Mouse (Mus musculus) heart, embryonic 13.5 days (tissue): ENCODE results near the gene Iqcn. TPM values are rescaled to one million over a fixed set of nuclear protein-coding genes. Genes with fewer than 3 reads are reported as not detected.

Experiments
- ATAC-seq: fragments of 200-750 bp; cut with Nextera tagmentation; 2 replicates; pipeline ENCODE4 v1.8.0; 2017; ENCODE audit warnings: moderate TSS enrichment; ENCODE audit not compliant: insufficient number of reproducible peaks, low FRiP score, low TSS enrichment; ENCODE audit errors: extremely low read depth
- H3K27ac ChIP-seq: fragments of 300-500 bp; sonication (generic); replicated peaks from 2 replicates; pipeline ENCODE4 v1.5.1; 2015; ENCODE audit warnings: moderate library complexity, mild to moderate bottlenecking, inconsistent platforms
- H3K27me3 ChIP-seq: fragments of 300-500 bp; sonication (generic); replicated peaks from 2 replicates; pipeline ENCODE4 v1.6.1; 2015; ENCODE audit warnings: mild to moderate bottlenecking, inconsistent platforms
- H3K36me3 ChIP-seq: fragments of 300-500 bp; sonication (generic); 2 replicates; pipeline ENCODE4 v1.6.1; 2015; ENCODE audit warnings: mild to moderate bottlenecking, inconsistent platforms
- H3K4me1 ChIP-seq: fragments of 300-500 bp; sonication (generic); 2 replicates; pipeline ENCODE4 v1.6.1; 2015; ENCODE audit warnings: inconsistent platforms
- H3K4me2 ChIP-seq: fragments of 300-500 bp; sonication (generic); 2 replicates; pipeline ENCODE4 v1.6.1; 2015; ENCODE audit warnings: inconsistent platforms, mild to moderate bottlenecking, moderate library complexity
- H3K4me3 ChIP-seq: fragments of 300-500 bp; sonication (generic); 2 replicates; pipeline ENCODE4 v1.5.1; 2015; ENCODE audit warnings: moderate library complexity, mild to moderate bottlenecking, inconsistent platforms
- H3K9ac ChIP-seq: fragments of 300-500 bp; sonication (generic); 2 replicates; pipeline ENCODE4 v1.6.1; 2015; ENCODE audit warnings: inconsistent platforms, mild to moderate bottlenecking, moderate library complexity
- H3K9me3 ChIP-seq: fragments of 300-500 bp; sonication (generic); 2 replicates; pipeline ENCODE4 v1.6.1; 2016; ENCODE audit warnings: inconsistent platforms
- WGBS: fragments of 180-500 bp; shearing (Covaris S2); methylation state at CpG from one replicate; pipeline ENCODE4 v1.1.7; 2015; ENCODE audit warnings: mixed read lengths; 5-methylcytosine and 5-hydroxymethylcytosine counted together
- polyA plus RNA-seq: library from polyadenylated mRNA; unstranded; fragments of >200 nt; fragmentation: Nextera tagmentation; extraction: Ambion mirVana; gene quantifications from 2 replicates; pipeline ENCODE4 v1.2.1, GENCODE M21; 2015

Iqcn gene
- polyA plus RNA-seq, 1 experiment from 2014 or later, result not detected

GRCm38 (mm10) chr8:70752000-70752764 is 48.9 kb downstream of the Iqcn start:
- Histone ChIP-seq H3K36me3 (peaks cover 13% of the 10 kb centered on the region), H3K4me2 (peak overlapping the region; percentile 98), H3K27me3 (peaks cover 37% of the 10 kb centered on the region), H3K4me3 (no peak overlapping the region), H3K9me3 (no peaks in the 10 kb centered on the region), H3K27ac (peak overlapping the region; percentile 86), H3K4me1 (peaks cover 31% of the 10 kb centered on the region), H3K9ac (no peak overlapping the region)
- no peak for ATAC-seq
- 27% methylated on average over 11 of the region's 11 CpGs for WGBS

- Histone ChIP-seq H3K9ac (peak overlapping the region; percentile 66), H3K4me1 (peaks cover 31% of the 10 kb centered on the region), H3K9me3 (no peaks in the 10 kb centered on the region), H3K27me3 (peaks cover 28% of the 10 kb centered on the region), H3K36me3 (peaks cover 23% of the 10 kb centered on the region), H3K27ac (peak overlapping the region; percentile 86), H3K4me2 (peak overlapping the region; percentile 98), H3K4me3 (peak overlapping the region; percentile 34)
- no peak for ATAC-seq
- WGBS, result 13% methylated on average over 21 of the region's 21 CpGs
These were observed 49.9 kb downstream of the Iqcn start for GRCm38 (mm10) chr8:70753151-70753550.

- no peaks in the 10 kb centered on the region for H3K9me3 ChIP-seq
- peaks cover 39% of the 10 kb centered on the region for H3K4me1 ChIP-seq
- H3K4me2 ChIP-seq, result peak within 1 kb of the TSS; percentile 98
- peak within 1 kb of the TSS; percentile 70 for H3K4me3 ChIP-seq
- ATAC-seq, result peak; percentile 93
- H3K36me3 ChIP-seq, result peaks cover 30% of the 10 kb centered on the region
- H3K27ac ChIP-seq, result peak within 1 kb of the TSS; percentile 86
- 8% methylated on average over 37 of the region's 37 CpGs for WGBS
- H3K27me3 ChIP-seq, result peaks cover 16% of the 10 kb centered on the region
- peak within 1 kb of the TSS; percentile 89 for H3K9ac ChIP-seq
These were observed 51.0 kb downstream of the Iqcn start, which contains the start of gene Rab3a for GRCm38 (mm10) chr8:70754043-70754870. Rab3a (plus strand) TSS chr8:70754679.

GRCm38 (mm10) chr8:70754871-70755660 is 51.8 kb downstream of the Iqcn start:
- Histone ChIP-seq H3K9me3 (no peaks in the 10 kb centered on the region), H3K4me2 (peak overlapping the region; percentile 98), H3K4me1 (peaks cover 47% of the 10 kb centered on the region), H3K27me3 (peaks cover 8% of the 10 kb centered on the region), H3K4me3 (peak overlapping the region; percentile 70), H3K27ac (peak overlapping the region; percentile 51; the same call in 1 of the 2 replicates), H3K9ac (peak overlapping the region; percentile 89), H3K36me3 (peaks cover 30% of the 10 kb centered on the region)
- ATAC-seq, result no peak
- WGBS, result 14% methylated on average over 50 of the region's 50 CpGs

- ATAC-seq, result no peak
- Histone ChIP-seq H3K36me3 (peaks cover 30% of the 10 kb centered on the region), H3K27me3 (peaks cover under 1% of the 10 kb centered on the region; the same call in 1 of the 2 replicates), H3K27ac (no peak overlapping the region), H3K4me3 (peak overlapping the region; percentile 70), H3K4me2 (peak overlapping the region; percentile 98), H3K4me1 (peaks cover 51% of the 10 kb centered on the region), H3K9ac (peak overlapping the region; percentile 89; the same call in 1 of the 2 replicates), H3K9me3 (no peaks in the 10 kb centered on the region)
- WGBS, result 81% methylated on average over 24 of the region's 24 CpGs
These were observed 52.6 kb downstream of the Iqcn start for GRCm38 (mm10) chr8:70755661-70756475.

- ATAC-seq, result no peak
- no peaks in the 10 kb centered on the region for H3K27me3 ChIP-seq
- peaks cover 56% of the 10 kb centered on the region for H3K4me1 ChIP-seq
- peaks cover 30% of the 10 kb centered on the region for H3K36me3 ChIP-seq
- H3K4me2 ChIP-seq, result no peak overlapping the region
- no peak overlapping the region for H3K27ac ChIP-seq
- H3K9me3 ChIP-seq, result no peaks in the 10 kb centered on the region
- WGBS, result 88% methylated on average over 6 of the region's 6 CpGs
- no peak overlapping the region for H3K4me3 ChIP-seq
- H3K9ac ChIP-seq, result no peak overlapping the region
These were observed 53.3 kb downstream of the Iqcn start for GRCm38 (mm10) chr8:70756476-70757040.

GRCm38 (mm10) chr8:70757523-70758307 is 54.5 kb downstream of the Iqcn start:
- Histone ChIP-seq H3K27me3 (no peaks in the 10 kb centered on the region), H3K4me3 (no peak overlapping the region), H3K4me2 (no peak overlapping the region), H3K4me1 (peaks cover 52% of the 10 kb centered on the region), H3K36me3 (peaks cover 30% of the 10 kb centered on the region), H3K9ac (no peak overlapping the region; the same call in none of the 2 replicates), H3K27ac (no peak overlapping the region), H3K9me3 (no peaks in the 10 kb centered on the region)
- no peak for ATAC-seq
- WGBS, result 71% methylated on average over 22 of the region's 22 CpGs

- peaks cover 46% of the 10 kb centered on the region for H3K4me1 ChIP-seq
- no peak overlapping the region; the same call in 1 of the 2 replicates for H3K9ac ChIP-seq
- no peaks in the 10 kb centered on the region for H3K27me3 ChIP-seq
These were observed 55.0 kb downstream of the Iqcn start for GRCm38 (mm10) chr8:70758308-70758615.

GRCm38 (mm10) chr8:70758616-70759561 is 55.6 kb downstream of the Iqcn start:
- Histone ChIP-seq H3K36me3 (peaks cover 37% of the 10 kb centered on the region), H3K9me3 (no peaks in the 10 kb centered on the region), H3K4me1 (peaks cover 40% of the 10 kb centered on the region), H3K4me2 (peak overlapping the region; percentile 96), H3K27me3 (no peaks in the 10 kb centered on the region), H3K4me3 (0 out of 2 replicates have a peak overlapping the region, but pooled peaks have one; percentile 73), H3K27ac (no peak overlapping the region), H3K9ac (no peak overlapping the region)
- WGBS, result 68% methylated on average over 19 of the region's 19 CpGs
- ATAC-seq, result no peak

More at GRCm38 (mm10) chr8:70758308-70758615, 55.0 kb downstream of the Iqcn start:
- H3K4me3 ChIP-seq, result no peak overlapping the region
- peaks cover 33% of the 10 kb centered on the region for H3K36me3 ChIP-seq
- no peaks in the 10 kb centered on the region for H3K9me3 ChIP-seq
- 89% methylated on average over 7 of the region's 7 CpGs for WGBS
- H3K4me2 ChIP-seq, result no peak overlapping the region
- no peak overlapping the region for H3K27ac ChIP-seq
- ATAC-seq, result no peak
